Mouse (Mus musculus): Measurements from ENCODE around the gene Ndufb10. TPM values are rescaled to one million over a fixed set of nuclear protein-coding genes. Genes with fewer than 3 reads are reported as not detected.

Gene Ndufb10
- total RNA-seq, 2 experiments from 2014 or later, result 208 to 222 TPM

DNA sequence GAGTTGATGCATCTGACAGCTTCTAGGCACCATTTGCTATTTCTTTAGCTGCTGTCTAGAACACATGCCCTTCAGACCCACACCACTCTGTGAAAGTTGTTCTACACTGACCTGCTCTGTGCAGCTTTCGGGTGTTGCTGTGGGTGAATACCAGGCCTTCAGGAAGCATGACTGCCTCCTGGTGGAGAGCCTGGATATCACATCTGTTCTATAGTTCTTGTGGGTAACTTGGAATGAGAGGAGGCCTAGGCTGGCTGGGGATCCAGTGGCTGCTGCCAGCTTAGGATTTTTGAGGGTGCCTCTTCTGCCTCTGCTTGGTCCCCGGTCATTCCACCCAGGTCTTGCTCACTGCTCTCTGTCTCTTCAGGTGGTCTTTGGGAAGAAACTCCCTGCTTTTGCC, 48.1 kb downstream of the Ndufb10 start:
- Histone ChIP-seq H3K4me3 (no peak overlapping the region), H3K27ac (no peak overlapping the region)
- peak; percentile 74 for TF ChIP-seq CTCF (IDR thresholded peaks at IDR 0.05)
- intact Hi-C loops (cut with DNase I), result no loop called here
- DNase-seq (ENCODE audit: extremely low spot score in 1 of 2, low spot score in 2 of 2), result peak; percentile 54 to 56

DNA sequence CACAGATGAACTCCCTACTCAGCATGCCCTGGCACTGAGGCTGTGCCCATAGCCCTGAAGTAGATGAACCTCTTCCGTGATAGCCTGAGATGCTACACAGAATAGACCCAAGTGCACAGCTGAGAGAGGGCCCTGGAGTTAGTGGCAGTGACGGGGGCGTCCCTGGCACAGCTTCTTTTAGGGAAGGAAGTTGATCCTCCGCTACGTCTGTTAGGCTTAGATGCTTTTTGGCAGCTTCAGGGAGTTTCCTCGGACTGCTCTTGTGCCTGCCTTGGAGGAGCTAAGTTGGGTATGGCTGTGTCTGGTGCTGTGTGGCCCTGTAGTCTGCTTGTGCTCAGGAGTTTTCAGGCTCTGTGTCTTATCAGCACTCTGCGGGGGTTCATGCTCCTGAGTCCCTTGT, 50.0 kb downstream of the Ndufb10 start:
- no peak overlapping the region for H3K4me3 ChIP-seq
- DNase-seq (ENCODE audit: extremely low spot score in 1 of 2, low spot score in 2 of 2), result peak in 1 of 2 experiments; percentile 57
- intact Hi-C loops (cut with DNase I), result no loop called here
- no peak overlapping the region for H3K27ac ChIP-seq
- TF ChIP-seq CTCF (IDR thresholded peaks at IDR 0.05), result no peak

DNA sequence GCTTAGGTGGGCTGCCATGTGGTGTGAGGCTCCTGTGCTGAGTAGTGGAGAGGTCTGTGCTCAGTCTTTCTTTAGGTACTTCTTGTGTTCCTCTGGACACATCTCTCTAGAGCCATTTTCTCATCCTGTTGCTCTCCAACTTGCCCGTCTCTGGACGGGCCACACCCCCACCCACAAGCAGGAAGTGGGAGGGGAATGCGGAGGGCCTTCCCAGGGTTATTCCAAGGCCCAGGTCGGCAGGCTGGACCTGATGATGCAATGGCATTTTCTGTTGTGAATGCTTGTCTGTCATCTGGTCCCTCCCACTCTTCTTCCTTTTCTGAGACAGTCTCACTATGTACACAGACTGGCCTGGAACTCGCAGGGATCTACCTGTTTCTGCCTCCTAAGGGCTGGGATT, 52.1 kb downstream of the Ndufb10 start:
- no peak for TF ChIP-seq CTCF (IDR thresholded peaks at IDR 0.05)
- intact Hi-C loops (cut with DNase I), result no loop called here
- no peak overlapping the region for H3K4me3 ChIP-seq
- no peak for DNase-seq (ENCODE audit: extremely low spot score in 1 of 2, low spot score in 2 of 2)
- no peak overlapping the region for H3K27ac ChIP-seq

Other genes with a start within 250 kb of the Ndufb10 start
- gene Mlst8, start 245.4 kb downstream of the Ndufb10 start, total RNA-seq (2021), result 10 to 100 TPM; 34.5 to 37.1 TPM
- gene Caskin1, start 235.9 kb downstream of the Ndufb10 start, total RNA-seq (2021), result 100 to 1,000 TPM; 134 to 144 TPM
- gene Traf7, start 196.5 kb downstream of the Ndufb10 start, total RNA-seq (2021), result 10 to 100 TPM; 81.3 to 85.3 TPM
- gene Rab26, start 190.3 kb downstream of the Ndufb10 start, total RNA-seq (2021), result 10 to 100 TPM; 53.6 to 54.1 TPM
- gene Pkd1, start 174.6 kb downstream of the Ndufb10 start, total RNA-seq (2021), result 10 to 100 TPM; 89.1 to 97.5 TPM
- 100 to 1,000 TPM; 140 to 159 TPM for gene Tsc2, start 91.8 kb downstream of the Ndufb10 start, total RNA-seq (2021)
- gene Nthl1, start 91.8 kb downstream of the Ndufb10 start, total RNA-seq (2021), result 1 to 10 TPM; 5.5 to 5.7 TPM
- gene Slc9a3r2, start 74.2 kb downstream of the Ndufb10 start, total RNA-seq (2021), result 10 to 100 TPM; 50.2 to 51.0 TPM
- 1 to 10 TPM in 1 of 2 experiments, under 1 TPM in 1; 0.58 to 1.4 TPM for gene Npw, start 66.0 kb downstream of the Ndufb10 start, total RNA-seq (2021)
- 10 to 100 TPM; 41.6 to 49.0 TPM for gene Zfp598, start 54.8 kb downstream of the Ndufb10 start, total RNA-seq (2021)
- gene Syngr3, start 34.5 kb downstream of the Ndufb10 start, total RNA-seq (2021), result 100 to 1,000 TPM; 177 to 188 TPM
- 10 to 100 TPM; 20.0 to 23.2 TPM for gene Gfer, start 28.3 kb downstream of the Ndufb10 start, total RNA-seq (2021)
- gene Noxo1, start 28.2 kb downstream of the Ndufb10 start, total RNA-seq (2021), result 1 to 10 TPM; 3.2 to 3.9 TPM
- 10 to 100 TPM; 24.7 to 26.4 TPM for gene Tbl3, start 16.8 kb downstream of the Ndufb10 start, total RNA-seq (2021)
- gene Rnf151, start 6.4 kb downstream of the Ndufb10 start, total RNA-seq (2021), result 1 to 10 TPM in 1 of 2 experiments, not detected in 1; 1.1 TPM
- gene Rps2, start 6.4 kb downstream of the Ndufb10 start, total RNA-seq (2021), result 100 to 1,000 TPM; 284 to 288 TPM
- under 1 TPM; 0.34 to 0.68 TPM for gene Rpl3l, start 3.3 kb upstream of the Ndufb10 start, total RNA-seq (2021)
- 10 to 100 TPM; 31.8 to 34.7 TPM for gene Msrb1, start 12.2 kb upstream of the Ndufb10 start, total RNA-seq (2021)
- under 1 TPM; 0.28 to 0.29 TPM for gene Hs3st6, start 28.5 kb upstream of the Ndufb10 start, total RNA-seq (2021)
- gene Meiob, start 79.8 kb upstream of the Ndufb10 start, total RNA-seq (2021), result not detected
- gene Hagh, start 115.7 kb upstream of the Ndufb10 start, total RNA-seq (2021), result 100 to 1,000 TPM; 129 to 141 TPM
- 10 to 100 TPM; 17.4 to 20.4 TPM for gene Fahd1, start 125.9 kb upstream of the Ndufb10 start, total RNA-seq (2021)
- gene Igfals, start 141.5 kb upstream of the Ndufb10 start, total RNA-seq (2021), result not detected
- gene Nubp2, start 161.9 kb upstream of the Ndufb10 start, total RNA-seq (2021), result 10 to 100 TPM; 30.7 to 32.4 TPM
- gene Spsb3, start 162.2 kb upstream of the Ndufb10 start, total RNA-seq (2021), result 10 to 100 TPM; 58.6 to 63.3 TPM
- 10 to 100 TPM; 54.8 to 55.2 TPM for gene Eme2, start 170.6 kb upstream of the Ndufb10 start, total RNA-seq (2021)
- gene Mrps34, start 170.6 kb upstream of the Ndufb10 start, total RNA-seq (2021), result 10 to 100 TPM; 67.6 to 72.1 TPM
- gene Nme3, start 172.0 kb upstream of the Ndufb10 start, total RNA-seq (2021), result 10 to 100 TPM; 46.5 to 51.2 TPM
- 100 to 1,000 TPM; 390 to 407 TPM for gene Mapk8ip3, start 212.5 kb upstream of the Ndufb10 start, total RNA-seq (2021)
- 1 to 10 TPM; 5.3 to 6.9 TPM for gene Jpt2, start 236.2 kb upstream of the Ndufb10 start, total RNA-seq (2021)